Mouse (Mus musculus) cortical plate, adult 2 months (tissue): Measurements from ENCODE around the gene Scarb1. TPM values are rescaled to one million over a fixed set of nuclear protein-coding genes. Genes with fewer than 3 reads are reported as not detected.

Source experiments
- H3K27ac ChIP-seq: fragments of 200-500 bp; 2 replicates; pipeline ENCODE4 v1.5.1; 2012; ENCODE audit warnings: low read length, control low read depth, inconsistent platforms; ENCODE audit not compliant: insufficient read depth
- H3K4me1 ChIP-seq: fragments of 200-500 bp; 2 replicates; pipeline ENCODE4 v1.6.1; 2011; ENCODE audit warnings: low read length; ENCODE audit not compliant: control insufficient read depth, insufficient read depth
- H3K4me3 ChIP-seq: fragments of 200-500 bp; 2 replicates; pipeline ENCODE4 v1.5.1; 2011; ENCODE audit warnings: mild to moderate bottlenecking, low read length, control low read depth; ENCODE audit not compliant: insufficient read depth
- CTCF ChIP-seq: fragments of 200-500 bp; IDR thresholded peaks from 2 replicates; pipeline ENCODE4 v1.5.1; 2011; ENCODE audit warnings: mild to moderate bottlenecking, control low read depth, low read length; ENCODE audit not compliant: insufficient read depth; ENCODE audit errors: extremely low read depth
- POLR2A ChIP-seq: fragments of 200-500 bp; IDR thresholded peaks from 2 replicates; pipeline ENCODE4 v1.6.1; 2011; ENCODE audit warnings: mild to moderate bottlenecking, low read length, control low read depth; ENCODE audit not compliant: insufficient read depth; ENCODE audit errors: extremely low read depth
- polyA plus RNA-seq: library from polyadenylated mRNA; depleted of rRNA; stranded (reverse); fragments of >200 nt; gene quantifications from 2 replicates; pipeline ENCODE4 v1.2.3, GENCODE M21; 2012

Scarb1 gene
- polyA plus RNA-seq, 1 experiment = 32.6 TPM

- H3K4me1 ChIP-seq = no peaks in the 10 kb centered on the region
- H3K4me3 ChIP-seq = no peak overlapping the region
- no peak for TF ChIP-seq POLR2A
- no peak for TF ChIP-seq CTCF
- H3K27ac ChIP-seq = no peak overlapping the region
Measured at GRCm38 (mm10) chr5:125276765-125277164, 64.1 kb downstream of the Scarb1 start.

- H3K4me1 ChIP-seq = no peaks in the 10 kb centered on the region
- H3K4me3 ChIP-seq = no peak overlapping the region
- H3K27ac ChIP-seq = no peak overlapping the region
- TF ChIP-seq CTCF = no peak
- no peak for TF ChIP-seq POLR2A
Measured at GRCm38 (mm10) chr5:125275315-125275714, 65.6 kb downstream of the Scarb1 start.

- TF ChIP-seq POLR2A (no peak), CTCF (no peak)
- no peaks in the 10 kb centered on the region for H3K4me1 ChIP-seq
- no peak overlapping the region for H3K4me3 ChIP-seq
- H3K27ac ChIP-seq = no peak overlapping the region
Measured at GRCm38 (mm10) chr5:125274773-125275172, 66.1 kb downstream of the Scarb1 start.

GRCm38 (mm10) chr5:125274182-125274581 is 66.7 kb downstream of the Scarb1 start:
- TF ChIP-seq POLR2A = no peak
- no peak overlapping the region for H3K27ac ChIP-seq
- H3K4me1 ChIP-seq = no peaks in the 10 kb centered on the region
- H3K4me3 ChIP-seq = no peak overlapping the region

- peak; percentile 54 for TF ChIP-seq CTCF
- no peak for TF ChIP-seq POLR2A
- H3K4me1 ChIP-seq = no peaks in the 10 kb centered on the region
- no peak overlapping the region for H3K4me3 ChIP-seq
- H3K27ac ChIP-seq = no peak overlapping the region
Measured at GRCm38 (mm10) chr5:125273666-125274109, 67.2 kb downstream of the Scarb1 start.

- TF ChIP-seq POLR2A = no peak
- no peak for TF ChIP-seq CTCF
- no peak overlapping the region for H3K27ac ChIP-seq
- no peaks in the 10 kb centered on the region for H3K4me1 ChIP-seq
- no peak overlapping the region for H3K4me3 ChIP-seq
Measured at GRCm38 (mm10) chr5:125272231-125272988, 68.5 kb downstream of the Scarb1 start.

- Histone ChIP-seq H3K4me1 (no peaks in the 10 kb centered on the region), H3K4me3 (no peak overlapping the region), H3K27ac (no peak overlapping the region)
- peak; percentile 96 for TF ChIP-seq CTCF
- no peak for TF ChIP-seq POLR2A
Measured at GRCm38 (mm10) chr5:125271531-125272203, 69.2 kb downstream of the Scarb1 start.

- no peak overlapping the region for H3K4me3 ChIP-seq
- no peaks in the 10 kb centered on the region for H3K4me1 ChIP-seq
- TF ChIP-seq CTCF = peak; percentile 85
- no peak for TF ChIP-seq POLR2A
- H3K27ac ChIP-seq = no peak overlapping the region
Measured at GRCm38 (mm10) chr5:125270587-125271130, 70.2 kb downstream of the Scarb1 start.

GRCm38 (mm10) chr5:125269836-125270235 is 71.1 kb downstream of the Scarb1 start:
- H3K27ac ChIP-seq = no peak overlapping the region
- H3K4me3 ChIP-seq = no peak overlapping the region
- no peaks in the 10 kb centered on the region for H3K4me1 ChIP-seq
- TF ChIP-seq POLR2A = no peak
- no peak for TF ChIP-seq CTCF
